Mouse (Mus musculus): ENCODE measurements around the gene Ptprs.

The Ptprs gene

GRCm38 (mm10) chr17:56490438-56491152 is 14.3 kb upstream of the Ptprs start:
- DNase-seq (ENCODE audit: low read depth), result no peak

GRCm38 (mm10) chr17:56488028-56488427 is 11.7 kb upstream of the Ptprs start:
- no peak for DNase-seq (ENCODE audit: low read depth)

GRCm38 (mm10) chr17:56487441-56487888 is 11.2 kb upstream of the Ptprs start:
- DNase-seq (ENCODE audit: low read depth), result peak; percentile 53

DNA sequence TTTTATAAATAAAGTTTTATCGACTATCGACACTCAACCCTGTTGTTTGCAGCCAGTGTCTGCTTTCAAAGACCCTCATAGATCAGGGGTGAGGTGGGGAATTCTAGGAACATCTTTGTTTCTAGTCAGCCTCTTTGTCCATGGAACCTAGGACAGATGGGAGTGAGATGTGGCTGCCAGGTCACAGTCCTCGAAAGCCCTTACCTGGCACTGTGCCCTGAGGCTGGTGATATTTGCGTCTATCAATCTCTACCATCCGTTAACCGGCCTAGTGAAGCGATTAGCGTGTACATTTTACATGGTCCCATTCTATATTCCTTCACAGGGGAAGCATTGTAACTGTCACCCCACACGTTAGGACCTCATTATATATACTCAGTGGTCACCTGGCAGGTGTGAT is 9.6 kb upstream of the Ptprs start:
- no peak for DNase-seq (ENCODE audit: low read depth)

- DNase-seq (ENCODE audit: low read depth), result no peak
Measured at GRCm38 (mm10) chr17:56485118-56485517, 8.8 kb upstream of the Ptprs start.

- DNase-seq (ENCODE audit: low read depth), result no peak
Measured at GRCm38 (mm10) chr17:56482671-56483070, 6.4 kb upstream of the Ptprs start.

- DNase-seq (ENCODE audit: low read depth), result peak; percentile 89
Measured at GRCm38 (mm10) chr17:56479358-56479757, 3.1 kb upstream of the Ptprs start.

- DNase-seq (ENCODE audit: low read depth), result no peak
Measured at GRCm38 (mm10) chr17:56478191-56478611, 1.9 kb upstream of the Ptprs start.

DNA sequence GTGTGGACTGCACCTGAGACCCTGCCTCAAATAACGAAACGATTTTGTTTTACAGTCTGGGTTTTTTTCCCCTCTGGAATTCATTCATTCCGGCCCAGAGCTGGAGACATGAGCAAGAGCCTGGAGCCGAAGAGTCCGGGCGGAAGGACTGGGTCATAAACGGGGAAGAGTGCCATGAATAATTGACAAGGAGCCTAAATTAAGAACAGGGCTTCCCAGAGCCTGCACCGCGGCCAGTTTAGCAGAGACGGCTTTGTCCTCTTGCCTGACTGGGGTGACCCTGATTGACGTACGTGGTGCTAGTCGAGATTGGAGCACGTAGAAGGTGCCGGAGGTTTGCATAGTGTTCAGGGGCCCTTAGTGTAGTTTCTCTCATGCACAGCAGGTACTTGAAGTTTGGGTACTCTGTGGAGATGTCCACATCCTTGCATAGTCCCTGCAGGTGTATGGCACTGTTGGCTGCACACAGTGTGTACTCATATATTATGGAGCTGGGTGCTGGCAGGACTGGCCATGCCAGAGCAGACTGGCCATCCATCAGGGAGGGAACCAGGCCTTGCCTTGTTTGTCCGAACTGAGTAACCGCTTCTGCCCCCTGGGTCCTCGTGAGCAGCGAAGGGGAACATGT is 1.0 kb upstream of the Ptprs start:
- DNase-seq (ENCODE audit: low read depth), result no peak

GRCm38 (mm10) chr17:56475584-56476401 is 490 bp downstream of the Ptprs start:
- no peak for DNase-seq (ENCODE audit: low read depth)

DNA sequence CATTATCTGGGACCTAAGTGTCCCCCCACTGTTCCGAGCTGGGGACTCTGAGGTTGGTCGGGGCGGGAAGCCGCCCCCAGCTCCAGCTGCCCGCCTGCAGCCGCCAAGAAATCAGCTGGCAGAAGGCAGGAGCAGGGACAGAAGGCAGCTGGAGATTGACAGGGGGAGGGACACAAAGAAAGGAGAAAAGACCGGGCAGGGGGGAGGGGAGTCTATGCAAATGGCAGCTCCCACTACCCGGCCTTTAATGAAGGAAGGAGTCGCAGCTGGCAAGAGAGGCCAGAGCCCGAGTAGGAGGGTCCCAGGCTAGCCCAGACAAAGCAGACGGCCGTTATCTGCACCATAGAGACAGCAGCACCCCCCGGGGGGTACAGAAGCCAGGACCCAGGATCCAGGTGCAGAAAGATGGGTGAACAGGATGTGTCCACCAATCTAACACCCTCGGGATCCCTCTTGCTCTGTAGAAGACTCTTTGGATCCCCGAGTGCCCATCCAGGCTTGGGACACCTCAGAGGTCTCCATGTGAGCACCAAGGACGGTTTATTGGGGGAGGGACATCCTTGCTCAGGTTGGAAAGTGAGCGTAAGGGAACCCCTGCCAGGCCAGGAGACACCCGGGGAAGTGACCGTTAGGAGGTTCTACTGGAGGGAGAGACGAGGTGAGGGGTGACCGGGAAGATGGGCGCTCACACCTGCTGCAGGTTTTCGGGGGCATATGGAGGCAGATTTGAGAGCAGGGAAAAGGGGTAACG is 1.3 kb downstream of the Ptprs start:
- peak; percentile 53 for DNase-seq (ENCODE audit: low read depth)

GRCm38 (mm10) chr17:56474311-56474830 is 1.9 kb downstream of the Ptprs start:
- DNase-seq (ENCODE audit: low read depth), result peak; percentile 41

GRCm38 (mm10) chr17:56473611-56473905 is 2.7 kb downstream of the Ptprs start:
- peak; percentile 33 for DNase-seq (ENCODE audit: low read depth)

DNA sequence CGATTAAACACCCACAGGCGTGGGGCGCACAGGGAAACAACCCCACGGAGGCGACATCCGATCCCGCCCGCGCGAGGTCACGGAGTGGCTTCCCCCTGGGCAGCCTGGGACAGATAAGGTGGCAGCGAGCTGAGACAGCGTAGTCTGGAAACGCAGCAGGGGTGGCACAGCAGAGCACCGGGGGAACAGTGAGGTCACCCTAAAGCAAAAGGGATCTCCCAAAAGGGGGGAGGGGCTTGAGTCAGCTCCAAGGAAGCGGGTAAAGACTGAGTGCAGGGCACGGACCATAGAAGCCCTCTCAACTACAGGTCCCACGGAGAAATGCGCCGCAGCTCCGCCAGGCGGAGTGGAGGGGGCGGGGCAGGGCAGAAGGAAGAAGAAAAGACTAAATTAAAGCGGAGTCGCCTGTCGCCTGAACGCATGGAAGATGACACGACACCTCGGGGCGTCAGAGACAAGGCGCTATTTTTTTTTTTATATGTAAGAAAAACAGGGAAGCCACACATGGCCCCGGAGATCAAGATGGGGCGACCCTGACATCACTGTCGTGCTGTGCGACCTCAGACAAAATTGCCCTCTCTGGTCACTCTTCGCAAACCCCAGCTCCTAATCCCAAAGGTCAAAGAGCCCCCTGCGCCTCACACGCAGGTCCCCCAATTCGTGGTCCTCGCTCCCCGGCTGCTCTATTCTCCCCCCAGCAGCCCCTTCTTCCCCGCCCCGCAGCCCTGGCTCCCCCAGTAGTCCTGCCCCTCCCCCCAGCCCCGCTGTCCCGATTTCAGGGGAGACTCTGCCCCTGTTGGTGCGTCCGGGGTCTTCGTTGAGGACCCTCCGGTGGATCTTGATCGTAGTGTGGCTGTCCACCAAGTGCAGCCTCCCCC is 3.3 kb downstream of the Ptprs start:
- DNase-seq (ENCODE audit: low read depth), result peak; percentile 88

DNA sequence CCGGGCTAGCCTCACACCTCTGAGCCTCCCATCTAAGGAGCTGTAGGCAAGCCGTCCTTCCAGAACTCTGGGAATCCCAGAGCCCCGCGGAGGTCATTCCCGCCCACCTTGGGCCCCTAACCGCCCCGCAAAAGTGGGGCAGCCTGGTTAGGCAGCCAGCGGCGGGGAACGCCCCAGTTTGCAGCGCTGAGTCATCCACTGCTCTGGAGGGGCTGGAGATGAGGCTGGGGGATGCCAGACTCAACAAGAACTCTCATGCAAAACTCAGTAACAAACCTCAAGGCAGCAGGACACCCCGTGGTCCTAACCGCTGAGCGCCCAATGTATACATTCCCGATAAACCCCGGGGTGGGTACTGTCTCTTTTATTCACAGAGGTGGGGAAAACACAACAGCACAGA is 4.2 kb downstream of the Ptprs start:
- DNase-seq (ENCODE audit: low read depth), result no peak

DNA sequence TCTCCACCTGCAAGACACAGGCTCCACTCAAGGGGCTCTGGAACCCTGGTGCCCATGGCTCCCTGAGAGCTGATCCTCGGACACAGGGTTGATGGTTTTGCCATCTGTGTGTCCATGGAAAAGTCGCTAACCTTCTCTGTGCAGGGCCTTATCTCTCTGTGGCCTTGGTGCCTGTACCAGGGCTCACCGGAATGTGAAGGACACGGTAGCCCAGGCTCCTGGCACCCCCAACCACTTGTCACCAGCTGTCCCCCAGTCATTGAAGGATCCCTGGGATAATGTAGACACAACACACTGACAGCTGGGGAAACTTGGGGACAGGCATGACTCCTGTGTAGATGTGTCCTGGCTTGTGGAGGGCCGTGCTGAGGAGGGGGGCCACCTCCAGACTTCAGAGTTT is 5.1 kb downstream of the Ptprs start:
- DNase-seq (ENCODE audit: low read depth), result no peak

DNA sequence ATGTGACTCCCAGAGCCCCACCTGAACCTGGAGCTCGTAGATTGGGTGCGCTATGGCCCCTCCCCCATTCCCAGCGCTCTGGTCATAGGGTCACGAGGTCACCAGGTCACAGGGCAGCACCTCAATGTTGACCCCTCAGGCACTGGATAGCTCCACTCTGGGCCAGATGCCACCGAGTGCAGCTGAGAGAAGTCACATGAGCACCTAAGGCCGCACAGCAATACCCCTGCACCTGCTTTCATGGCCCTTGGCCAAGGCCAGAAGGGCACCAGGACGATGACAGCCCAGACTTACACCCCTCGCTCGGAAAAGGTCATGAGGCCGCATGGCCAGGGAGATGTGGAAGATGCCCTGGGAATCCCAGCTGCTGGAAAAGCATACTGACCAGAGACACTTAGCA is 5.7 kb downstream of the Ptprs start:
- no peak for DNase-seq (ENCODE audit: low read depth)

- no peak for DNase-seq (ENCODE audit: low read depth)
Measured at GRCm38 (mm10) chr17:56470001-56470436, 6.3 kb downstream of the Ptprs start.

GRCm38 (mm10) chr17:56469275-56469674 is 7.0 kb downstream of the Ptprs start:
- DNase-seq (ENCODE audit: low read depth), result no peak

GRCm38 (mm10) chr17:56468870-56469269 is 7.4 kb downstream of the Ptprs start:
- no peak for DNase-seq (ENCODE audit: low read depth)

DNA sequence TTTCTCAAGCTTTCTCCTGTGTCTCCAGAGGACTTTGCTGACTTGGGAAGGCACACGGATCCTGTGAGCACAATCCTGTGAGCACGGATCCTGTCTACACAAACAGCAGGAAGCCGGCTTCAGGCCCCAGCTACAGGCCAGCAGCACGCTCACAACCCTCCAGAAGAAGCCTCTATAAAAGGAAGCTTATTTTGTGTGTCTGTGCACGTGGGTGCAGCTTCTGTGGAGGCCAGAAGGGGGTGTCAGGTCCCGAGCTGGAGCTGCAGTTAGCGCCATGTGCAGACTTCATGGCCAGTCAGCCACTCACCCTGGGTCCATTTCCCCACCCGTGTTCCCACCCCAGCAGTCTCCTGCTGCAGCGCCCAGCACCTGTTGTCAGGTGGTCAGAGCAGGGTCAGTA is 7.9 kb downstream of the Ptprs start:
- DNase-seq (ENCODE audit: low read depth), result no peak

Measured in naive thymus-derived CD4-positive, alpha-beta T cell, adult 2 months (primary cell).